8 mouse cellular contexts compared by ENCODE assay signal in the genomic region with DNA sequence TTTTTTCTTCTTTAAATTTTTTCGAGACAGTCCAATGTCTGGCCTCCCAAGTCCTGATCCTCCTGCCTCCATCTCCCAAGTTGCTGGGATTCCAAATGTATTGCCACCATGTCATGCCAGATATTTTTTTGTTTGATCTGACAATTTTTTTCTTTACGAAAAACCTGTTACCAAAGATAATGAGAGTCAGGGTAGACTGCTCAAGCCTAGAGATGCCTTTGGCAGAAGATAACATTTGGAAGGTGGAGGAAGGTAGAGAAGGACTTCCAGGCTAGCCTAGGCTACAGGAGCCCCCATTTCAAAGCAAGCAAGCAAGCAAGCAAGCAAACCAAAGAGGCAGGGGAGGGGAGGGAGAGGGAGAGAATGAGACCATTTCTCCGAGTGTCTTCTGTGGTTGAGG. TPM values are rescaled to one million over a fixed set of nuclear protein-coding genes. Genes with fewer than 3 reads are reported as not detected.
DNase-seq lines count a peak whose midpoint lies in the region; ATAC-seq and TF ChIP-seq lines count a peak whose summit lies in the region.

No protein-coding gene starts in this region.

- no peak for ATAC-seq in heart, embryonic 16.5 days (replicated peaks; ENCODE audit: extremely low read depth, insufficient read depth, low FRiP score)
- no peak for ATAC-seq in hindbrain, embryonic 14.5 days (ENCODE audit: low FRiP score)
- no peak for ATAC-seq in midbrain, embryonic 14.5 days (ENCODE audit: low FRiP score, low TSS enrichment)

- 35% methylated on average over 3 of the region's 3 CpGs for WGBS in heart, embryonic 16.5 days
- WGBS in hindbrain, embryonic 14.5 days, result 36% methylated on average over 3 of the region's 3 CpGs
- WGBS in midbrain, embryonic 14.5 days, result 50% methylated on average over 3 of the region's 3 CpGs

- H3K9ac ChIP-seq in heart, embryonic 16.5 days (ENCODE audit: low read length), result peak overlapping the region; percentile 86
- peak overlapping the region; percentile 87 for H3K9ac ChIP-seq in hindbrain, embryonic 14.5 days
- peak overlapping the region; percentile 88 for H3K9ac ChIP-seq in midbrain, embryonic 14.5 days (replicated peaks; ENCODE audit: low read length)

- no peak for TF ChIP-seq POLR2A in bone marrow macrophage, adult 2 months (IDR thresholded peaks at IDR 0.05; ENCODE audit: borderline replicate concordance, low read depth, low read length)

- H3K27ac ChIP-seq in heart, embryonic 16.5 days (ENCODE audit: low read length), result no peak overlapping the region; the same call in 1 of the 2 replicates
- no peak overlapping the region for H3K27ac ChIP-seq in bone marrow macrophage, adult 2 months (ENCODE audit: insufficient read depth, low read depth, low read length)
- H3K27ac ChIP-seq in hindbrain, embryonic 14.5 days, result peak overlapping the region; percentile 87; the same call in 1 of the 2 replicates
- 0 out of 2 replicates have a peak overlapping the region, but pooled peaks have one; percentile 85 for H3K27ac ChIP-seq in midbrain, embryonic 14.5 days (replicated peaks; ENCODE audit: low read depth, low read length)

- H3K36me3 ChIP-seq in heart, embryonic 16.5 days (ENCODE audit: control insufficient read depth, insufficient read depth), result no peaks in the 10 kb centered on the region
- H3K36me3 ChIP-seq in hindbrain, embryonic 14.5 days (replicated peaks; ENCODE audit: control insufficient read depth, insufficient read depth), result no peaks in the 10 kb centered on the region
- H3K36me3 ChIP-seq in midbrain, embryonic 14.5 days (ENCODE audit: control insufficient read depth, insufficient read depth, low read length), result no peaks in the 10 kb centered on the region

- no peak for TF ChIP-seq CTCF in bone marrow macrophage, adult 2 months (IDR thresholded peaks at IDR 0.05; ENCODE audit: low read depth, low read length)

- H3K9me3 ChIP-seq in heart, embryonic 16.5 days (replicated peaks; ENCODE audit: control insufficient read depth, low read length), result no peaks in the 10 kb centered on the region
- no peaks in the 10 kb centered on the region for H3K9me3 ChIP-seq in hindbrain, embryonic 14.5 days (ENCODE audit: control insufficient read depth, low read length)
- H3K9me3 ChIP-seq in midbrain, embryonic 14.5 days (ENCODE audit: control insufficient read depth, low read length), result no peaks in the 10 kb centered on the region

- no peaks in the 10 kb centered on the region for H3K27me3 ChIP-seq in heart, embryonic 16.5 days (ENCODE audit: control insufficient read depth, insufficient read depth, low read length)
- no peaks in the 10 kb centered on the region for H3K27me3 ChIP-seq in hindbrain, embryonic 14.5 days (ENCODE audit: control insufficient read depth, insufficient read depth, low read length)
- no peaks in the 10 kb centered on the region for H3K27me3 ChIP-seq in midbrain, embryonic 14.5 days (ENCODE audit: control insufficient read depth, insufficient read depth, low read length)

- H3K4me1 ChIP-seq in heart, embryonic 16.5 days (ENCODE audit: control insufficient read depth, insufficient read depth, low read length), result peaks cover 15% of the 10 kb centered on the region
- H3K4me1 ChIP-seq in bone marrow macrophage, adult 2 months (ENCODE audit: control insufficient read depth, insufficient read depth, low read length), result peaks cover 9% of the 10 kb centered on the region
- H3K4me1 ChIP-seq in hindbrain, embryonic 14.5 days (replicated peaks; ENCODE audit: control insufficient read depth, insufficient read depth, low read length), result peaks cover 13% of the 10 kb centered on the region
- peaks cover 13% of the 10 kb centered on the region for H3K4me1 ChIP-seq in midbrain, embryonic 14.5 days (ENCODE audit: control insufficient read depth, insufficient read depth, low read length)

- H3K4me2 ChIP-seq in heart, embryonic 16.5 days (ENCODE audit: low read depth, low read length), result peak overlapping the region; percentile 77
- H3K4me2 ChIP-seq in hindbrain, embryonic 14.5 days (replicated peaks), result peak overlapping the region; percentile 81
- H3K4me2 ChIP-seq in midbrain, embryonic 14.5 days (ENCODE audit: low read length), result peak overlapping the region; percentile 72

- H3K4me3 ChIP-seq in heart, embryonic 16.5 days (ENCODE audit: low read length), result peak overlapping the region; percentile 76
- peak overlapping the region; percentile 95 for H3K4me3 ChIP-seq in bone marrow macrophage, adult 2 months (ENCODE audit: insufficient read depth, low read length)
- peak overlapping the region; percentile 66 for H3K4me3 ChIP-seq in hindbrain, embryonic 14.5 days (replicated peaks; ENCODE audit: low read length)
- peak overlapping the region; percentile 68 for H3K4me3 ChIP-seq in midbrain, embryonic 14.5 days (replicated peaks; ENCODE audit: low read depth, low read length)

- DNase-seq in heart, adult 18-20 months, result no peak
- DNase-seq in hindbrain, embryonic 14.5 days (ENCODE audit: low spot score), result no peak
- no peak for DNase-seq in midbrain, embryonic 14.5 days
- DNase-seq in cerebellum, postnatal 36 days, result no peak
- no peak for DNase-seq in gastrocnemius, adult 8-10 months (ENCODE audit: low spot score in 2 of 2)
- DNase-seq in embryo, embryonic 9.5 days (ENCODE audit: extremely low spot score), result no peak

RNA-seq across cellular contexts. Expression of a gene that starts 0.9 kb away (rescaled TPM):
- 28.0 and 29.3 TPM in 2 replicates for polyA plus RNA-seq in heart, embryonic 16.5 days (2015; fragmentation: Nextera tagmentation; extraction: Ambion mirVana)
- 10 to 100 TPM; 22.2 to 24.3 TPM for total RNA-seq in heart, adult 18-20 months (2021)
- polyA plus RNA-seq in bone marrow macrophage, adult 2 months (2012; ENCODE audit: insufficient read depth, insufficient read length, missing spikeins), result 36.1 TPM in 2 replicates
- 108 and 113 TPM in 2 replicates for polyA plus RNA-seq in hindbrain, embryonic 14.5 days (2014; fragmentation: Nextera tagmentation; extraction: Ambion mirVana)
- 76.0 and 117 TPM in 2 replicates for polyA plus RNA-seq in midbrain, embryonic 14.5 days (2014; fragmentation: Nextera tagmentation; extraction: Ambion mirVana)
- 10 to 100 TPM; 16.3 to 20.0 (median 18.6) TPM for total RNA-seq in gastrocnemius, adult 8-10 months (2022)

RNA-seq across cellular contexts. Expression of a gene that starts 7.0 kb away (rescaled TPM):
- 11.7 and 12.9 TPM in 2 replicates for polyA plus RNA-seq in heart, embryonic 16.5 days (2015; fragmentation: Nextera tagmentation; extraction: Ambion mirVana)
- total RNA-seq in heart, adult 18-20 months (2021), result 10 to 100 TPM; 10.8 to 14.7 TPM
- 3.9 and 4.8 TPM in 2 replicates for polyA plus RNA-seq in bone marrow macrophage, adult 2 months (2012; ENCODE audit: insufficient read depth, insufficient read length, missing spikeins)
- 18.9 and 20.1 TPM in 2 replicates for polyA plus RNA-seq in hindbrain, embryonic 14.5 days (2014; fragmentation: Nextera tagmentation; extraction: Ambion mirVana)
- 19.3 and 23.7 TPM in 2 replicates for polyA plus RNA-seq in midbrain, embryonic 14.5 days (2014; fragmentation: Nextera tagmentation; extraction: Ambion mirVana)
- 1 to 10 TPM; 6.6 to 7.9 (median 7.4) TPM for total RNA-seq in gastrocnemius, adult 8-10 months (2022)

RNA-seq across cellular contexts. Expression of a gene that starts 48.0 kb away (rescaled TPM):
- polyA plus RNA-seq in heart, embryonic 16.5 days (2015; fragmentation: Nextera tagmentation; extraction: Ambion mirVana), result 29.8 and 30.1 TPM in 2 replicates
- 10 to 100 TPM; 20.3 to 23.4 TPM for total RNA-seq in heart, adult 18-20 months (2021)
- polyA plus RNA-seq in bone marrow macrophage, adult 2 months (2012; ENCODE audit: insufficient read depth, insufficient read length, missing spikeins), result 32.0 and 40.5 TPM in 2 replicates
- polyA plus RNA-seq in hindbrain, embryonic 14.5 days (2014; fragmentation: Nextera tagmentation; extraction: Ambion mirVana), result 32.3 and 38.0 TPM in 2 replicates
- 34.2 and 46.7 TPM in 2 replicates for polyA plus RNA-seq in midbrain, embryonic 14.5 days (2014; fragmentation: Nextera tagmentation; extraction: Ambion mirVana)
- 10 to 100 TPM; 14.1 to 19.3 (median 14.8) TPM for total RNA-seq in gastrocnemius, adult 8-10 months (2022)

Comparison
In these comparisons a context has a peak if more than half of its experiments do, and no peak if none do; other contexts are left out.
1. H3K27ac ChIP-seq: peak in hindbrain, embryonic 14.5 days (single experiment) and midbrain, embryonic 14.5 days (single experiment); none in heart, embryonic 16.5 days (single experiment) and bone marrow macrophage, adult 2 months (single experiment).
2. Peak in every context shown above with its lines, with median percentiles within 50 percentile points of each other: H3K4me2 ChIP-seq, H3K4me3 ChIP-seq and H3K9ac ChIP-seq.